Mouse (Mus musculus) midbrain, embryonic 15.5 days (tissue): ENCODE results near the gene Rdh19. TPM values are rescaled to one million over a fixed set of nuclear protein-coding genes. Genes with fewer than 3 reads are reported as not detected.

Experiments
- ATAC-seq: fragments of 200-750 bp; cut with Nextera tagmentation; replicated peaks from 2 replicates; pipeline ENCODE4 v1.8.0; 2017; ENCODE audit warnings: moderate TSS enrichment
- H3K27ac ChIP-seq: fragments of 300-500 bp; sonication (generic); 2 replicates; pipeline ENCODE4 v1.5.1; 2015; ENCODE audit warnings: mild to moderate bottlenecking, inconsistent platforms
- H3K27me3 ChIP-seq: fragments of 300-500 bp; sonication (generic); replicated peaks from 2 replicates; pipeline ENCODE4 v1.6.1; 2015; ENCODE audit warnings: inconsistent platforms
- H3K36me3 ChIP-seq: fragments of 300-500 bp; sonication (generic); replicated peaks from 2 replicates; pipeline ENCODE4 v1.6.1; 2015; ENCODE audit warnings: inconsistent platforms
- H3K4me1 ChIP-seq: fragments of 300-500 bp; sonication (generic); 2 replicates; pipeline ENCODE4 v1.6.1; 2015; ENCODE audit warnings: inconsistent platforms
- H3K4me2 ChIP-seq: fragments of 300-500 bp; sonication (generic); 2 replicates; pipeline ENCODE4 v1.6.1; 2015; ENCODE audit warnings: inconsistent platforms, mild to moderate bottlenecking, moderate library complexity
- H3K4me3 ChIP-seq: fragments of 300-500 bp; sonication (generic); 2 replicates; pipeline ENCODE4 v1.5.1; 2015; ENCODE audit warnings: mild to moderate bottlenecking, inconsistent platforms
- H3K9ac ChIP-seq: fragments of 300-500 bp; sonication (generic); 2 replicates; pipeline ENCODE4 v1.6.1; 2015; ENCODE audit warnings: mild to moderate bottlenecking, inconsistent platforms
- H3K9me3 ChIP-seq: fragments of 300-500 bp; sonication (generic); 2 replicates; pipeline ENCODE4 v1.6.1; 2016; ENCODE audit warnings: inconsistent platforms
- polyA plus RNA-seq: library from polyadenylated mRNA; unstranded; fragments of >200 nt; fragmentation: Nextera tagmentation; extraction: Ambion mirVana; gene quantifications from 2 replicates; pipeline ENCODE4 v1.2.1, GENCODE M21; 2015

The Rdh19 gene
- polyA plus RNA-seq, 1 experiment from 2014 or later = not detected

DNA sequence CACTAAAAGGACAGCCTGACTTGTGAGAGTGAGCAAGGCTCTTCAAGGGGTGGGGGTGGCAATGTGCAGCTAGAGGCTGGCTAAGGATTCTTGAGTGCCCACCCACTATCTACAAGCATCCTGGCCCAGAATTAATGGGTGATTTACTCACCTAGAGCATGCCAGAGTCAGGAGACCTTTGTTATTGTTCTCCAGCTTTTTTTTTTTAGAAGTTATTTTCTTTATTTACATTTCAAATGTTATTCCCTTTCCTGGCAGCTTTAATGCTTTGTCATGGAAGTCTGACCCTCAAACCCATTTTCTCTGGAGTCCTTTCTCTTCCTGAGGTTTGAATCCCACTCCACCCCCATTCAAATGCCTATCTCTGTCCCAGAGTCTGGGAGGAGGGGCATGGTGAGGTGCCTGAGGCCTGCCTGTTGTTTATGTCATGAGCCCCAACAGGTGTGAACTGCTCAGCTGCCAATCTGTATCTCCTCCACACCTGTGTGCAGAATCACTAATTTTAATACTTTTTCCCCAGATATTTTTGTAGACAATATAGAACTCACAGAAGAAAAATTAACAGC lies 57.7 kb downstream of the Rdh19 start:
- H3K4me2 ChIP-seq = no peak overlapping the region
- no peak overlapping the region for H3K4me3 ChIP-seq
- no peak overlapping the region for H3K9ac ChIP-seq
- no peaks in the 10 kb centered on the region for H3K27me3 ChIP-seq
- no peak for ATAC-seq
- no peaks in the 10 kb centered on the region for H3K36me3 ChIP-seq
- H3K9me3 ChIP-seq = no peaks in the 10 kb centered on the region
- H3K27ac ChIP-seq = no peak overlapping the region
- H3K4me1 ChIP-seq = no peaks in the 10 kb centered on the region

Other genes with a start within 250 kb of the Rdh19 start
- gene Lrp1, start 228.8 kb upstream of the Rdh19 start, polyA plus RNA-seq = 117 and 119 TPM in 2 replicates
- 5.8 and 5.9 TPM in 2 replicates for gene Stat6, start 206.9 kb upstream of the Rdh19 start, polyA plus RNA-seq
- gene Nemp1, start 183.0 kb upstream of the Rdh19 start, polyA plus RNA-seq = 3.3 and 3.7 TPM in 2 replicates
- 1.9 and 2.6 TPM in 2 replicates for gene Nab2, start 181.4 kb upstream of the Rdh19 start, polyA plus RNA-seq
- 0.25 and 0.46 TPM in 2 replicates for gene Myo1a, start 144.8 kb upstream of the Rdh19 start, polyA plus RNA-seq
- 0.36 TPM in 1 of 2 replicates, not detected in the other for gene Tac2, start 125.5 kb upstream of the Rdh19 start, polyA plus RNA-seq
- 4.0 and 4.2 TPM in 2 replicates for gene Zbtb39, start 110.4 kb upstream of the Rdh19 start, polyA plus RNA-seq
- gene Gpr182, start 98.2 kb upstream of the Rdh19 start, polyA plus RNA-seq = 1.2 and 1.8 TPM in 2 replicates
- not detected in 2 replicates for gene Rdh1, start 90.2 kb upstream of the Rdh19 start, polyA plus RNA-seq
- not detected in 2 replicates for gene Rdh16f1, start 90.1 kb upstream of the Rdh19 start, polyA plus RNA-seq
- gene Rdh9, start 73.5 kb upstream of the Rdh19 start, polyA plus RNA-seq = 0.12 and 0.31 TPM in 2 replicates
- gene Rdh16, start 48.8 kb upstream of the Rdh19 start, polyA plus RNA-seq = not detected in 2 replicates
- gene Rdh16f2, start 16.5 kb downstream of the Rdh19 start, polyA plus RNA-seq = not detected in 2 replicates
- not detected in 2 replicates for gene Rdh7, start 38.9 kb downstream of the Rdh19 start, polyA plus RNA-seq
- gene Sdr9c7, start 48.6 kb downstream of the Rdh19 start, polyA plus RNA-seq = not detected in 2 replicates
- not detected in 2 replicates for gene Hsd17b6, start 157.7 kb downstream of the Rdh19 start, polyA plus RNA-seq
- 37.2 and 41.8 TPM in 2 replicates for gene Prim1, start 165.2 kb downstream of the Rdh19 start, polyA plus RNA-seq
- 473 and 476 TPM in 2 replicates for gene Naca, start 185.6 kb downstream of the Rdh19 start, polyA plus RNA-seq
- 351 and 372 TPM in 2 replicates for gene Ptges3, start 209.0 kb downstream of the Rdh19 start, polyA plus RNA-seq
- gene Atp5b, start 233.3 kb downstream of the Rdh19 start, polyA plus RNA-seq = 2,030 and 2,053 TPM in 2 replicates
- gene Baz2a, start 241.6 kb downstream of the Rdh19 start, polyA plus RNA-seq = 9.2 and 10.9 TPM in 2 replicates